10 mouse cellular contexts compared by ENCODE assay signal in the genomic region with DNA sequence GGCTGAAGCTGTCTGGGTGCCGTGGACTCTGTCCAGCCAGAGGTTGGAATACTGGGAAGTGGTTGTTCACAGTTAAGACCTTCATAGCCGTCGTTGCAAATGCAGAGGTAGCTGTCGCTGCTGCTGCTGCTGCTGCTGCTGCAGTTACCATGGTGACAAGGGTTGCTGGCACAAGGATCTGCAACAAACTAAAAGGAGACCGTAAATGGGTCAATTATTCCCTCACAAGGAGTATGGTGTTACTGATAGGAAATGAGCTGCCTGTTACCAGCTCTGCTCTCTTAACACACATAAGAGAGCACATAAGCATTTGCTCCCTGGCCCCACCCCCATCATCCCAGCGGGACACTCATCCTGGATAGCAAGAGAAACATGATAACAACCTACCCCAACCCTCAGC.
A peak's percentile ranks its signal among the peaks of the same experiment; 100 is the strongest.
DNase-seq lines count a peak whose midpoint lies in the region; ATAC-seq and TF ChIP-seq lines count a peak whose summit lies in the region.
"Had no signal": no experiment of that assay in that cellular context is flagged by ENCODE, and none has a peak within 500 bp of the region (broad histone marks: within the 10 kb centered on the region; RNA-seq: fewer than 3 reads in every experiment).

No protein-coding gene starts in this region.

- no peak overlapping the region for H3K4me3 ChIP-seq in hindbrain, embryonic 11.5 days (ENCODE audit: low read depth, low read length)
- H3K4me3 ChIP-seq in midbrain, embryonic 15.5 days, result no peak overlapping the region
- no peak overlapping the region for H3K4me3 ChIP-seq in liver, postnatal 0 days (ENCODE audit: low read depth, low read length)

- H3K27ac ChIP-seq in hindbrain, embryonic 11.5 days (ENCODE audit: low read depth, low read length), result no peak overlapping the region
- H3K27ac ChIP-seq in midbrain, embryonic 15.5 days, result peak overlapping the region; percentile 73
- no peak overlapping the region for H3K27ac ChIP-seq in liver, postnatal 0 days (ENCODE audit: low read depth)
- H3K27ac ChIP-seq: liver, embryonic 14.5 days had no signal

- H3K27me3 ChIP-seq in hindbrain, embryonic 11.5 days (ENCODE audit: control insufficient read depth, insufficient read depth, low read length), result no peaks in the 10 kb centered on the region
- no peaks in the 10 kb centered on the region for H3K27me3 ChIP-seq in midbrain, embryonic 15.5 days (replicated peaks)
- H3K27me3 ChIP-seq in liver, postnatal 0 days (ENCODE audit: insufficient read depth, low read length), result no peaks in the 10 kb centered on the region

- 7% methylated on average over 6 of the region's 6 CpGs for WGBS in hindbrain, embryonic 11.5 days
- WGBS in midbrain, embryonic 15.5 days, result 3% methylated on average over 6 of the region's 6 CpGs
- 26% methylated on average over 6 of the region's 6 CpGs for WGBS in liver, postnatal 0 days (ENCODE audit: insufficient replicate concordance)

- H3K4me1 ChIP-seq in hindbrain, embryonic 11.5 days (replicated peaks; ENCODE audit: control insufficient read depth, insufficient read depth, low read length), result 0 out of 2 replicates have a peak, but pooled peaks cover 2% of the 10 kb centered on the region
- H3K4me1 ChIP-seq in midbrain, embryonic 15.5 days, result peaks cover 39% of the 10 kb centered on the region
- H3K4me1 ChIP-seq in liver, postnatal 0 days (ENCODE audit: insufficient read depth), result no peaks in the 10 kb centered on the region

- TF ChIP-seq CTCF in liver, postnatal 0 days (IDR thresholded peaks at IDR 0.05; ENCODE audit: low read depth), result no peak

- TF ChIP-seq EP300 in liver, postnatal 0 days (IDR thresholded peaks at IDR 0.05; ENCODE audit: low read depth), result no peak

- H3K9ac ChIP-seq in hindbrain, embryonic 11.5 days (ENCODE audit: low read depth, low read length), result no peak overlapping the region
- no peak overlapping the region for H3K9ac ChIP-seq in midbrain, embryonic 15.5 days
- H3K9ac ChIP-seq in liver, postnatal 0 days (replicated peaks), result no peak overlapping the region
- H3K9ac ChIP-seq: liver, embryonic 14.5 days had no signal

- no peaks in the 10 kb centered on the region for H3K36me3 ChIP-seq in hindbrain, embryonic 11.5 days (ENCODE audit: control insufficient read depth, insufficient read depth, low read length)
- H3K36me3 ChIP-seq in midbrain, embryonic 15.5 days (replicated peaks), result no peaks in the 10 kb centered on the region; the same call in 1 of the 2 replicates
- H3K36me3 ChIP-seq in liver, postnatal 0 days (replicated peaks; ENCODE audit: insufficient read depth, low read length), result no peaks in the 10 kb centered on the region

- peak; percentile 18 for DNase-seq in layer of hippocampus, adult 9-11 months
- no peak for DNase-seq in layer of hippocampus, adult 9-10 months (ENCODE audit: low spot score)
- DNase-seq in brain, embryonic 18.5 days (ENCODE audit: low read depth, low spot score), result peak; percentile 55
- DNase-seq in hindbrain, embryonic 11.5 days (ENCODE audit: low spot score), result peak; percentile 25
- no peak for DNase-seq in adrenal gland, adult 2 months
- no peak for DNase-seq in liver, postnatal 0 days
- DNase-seq in thymus, postnatal 4 days, result no peak
- DNase-seq: kidney, postnatal 36 days had no signal

- no peak overlapping the region for H3K4me2 ChIP-seq in hindbrain, embryonic 11.5 days (replicated peaks; ENCODE audit: low read depth, low read length)
- H3K4me2 ChIP-seq in midbrain, embryonic 15.5 days, result peak overlapping the region; percentile 37
- H3K4me2 ChIP-seq in liver, postnatal 0 days (ENCODE audit: low read depth, low read length), result no peak overlapping the region

- H3K9me3 ChIP-seq in hindbrain, embryonic 11.5 days (ENCODE audit: control insufficient read depth, low read length), result no peaks in the 10 kb centered on the region
- no peaks in the 10 kb centered on the region for H3K9me3 ChIP-seq in midbrain, embryonic 15.5 days
- H3K9me3 ChIP-seq in liver, postnatal 0 days (ENCODE audit: low read length), result no peaks in the 10 kb centered on the region

- ATAC-seq in hindbrain, embryonic 11.5 days (ENCODE audit: low FRiP score), result peak; percentile 58
- peak; percentile 83 for ATAC-seq in midbrain, embryonic 15.5 days (replicated peaks)
- no peak for ATAC-seq in liver, postnatal 0 days

Comparison
In these comparisons a context has a peak if more than half of its experiments do, and no peak if none do; other contexts are left out.
1. DNase-seq: peak in layer of hippocampus, adult 9-11 months (single experiment), brain, embryonic 18.5 days (single experiment) and hindbrain, embryonic 11.5 days (single experiment); none in layer of hippocampus, adult 9-10 months (single experiment), adrenal gland, adult 2 months (single experiment), liver, postnatal 0 days (single experiment) and thymus, postnatal 4 days (single experiment).